Mouse (Mus musculus): ENCODE measurements around the gene Mcm2. TPM values are rescaled to one million over a fixed set of nuclear protein-coding genes. Genes with fewer than 3 reads are reported as not detected.

The Mcm2 gene
- polyA plus RNA-seq (2016; fragmentation: Nextera tagmentation; extraction: Ambion mirVana): 240 and 243 TPM in 2 replicates

DNA sequence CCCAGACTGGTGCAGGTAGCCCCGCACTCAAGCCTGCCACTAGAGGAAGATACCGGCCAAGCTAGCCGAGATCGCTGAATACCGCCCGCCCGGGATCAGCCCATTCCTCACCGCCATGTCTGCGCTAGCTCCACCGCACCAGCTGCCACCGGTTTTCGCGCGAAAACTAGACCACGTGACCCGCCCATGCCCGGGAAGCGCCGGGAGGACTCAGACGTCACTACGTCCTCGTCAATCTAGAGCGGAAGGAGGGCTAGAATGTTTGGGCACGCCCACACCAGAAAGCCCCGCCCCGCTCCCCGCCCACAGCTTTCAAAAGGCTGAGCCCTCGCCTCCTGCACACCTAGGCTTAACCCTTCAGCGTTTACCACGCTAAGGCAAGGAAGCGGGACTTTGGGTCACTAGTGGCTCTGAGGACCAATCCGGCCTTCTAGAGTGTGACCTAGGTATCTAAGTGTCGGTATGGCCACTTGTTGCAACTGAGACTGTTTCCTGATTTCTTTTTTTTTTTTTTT is at the start of gene Mcm2:
TSS of gene Mcm2 (minus strand) at position 247 of the 515 bp plus-strand sequence.
- H3K27me3 ChIP-seq (replicated peaks): no peaks in the 10 kb centered on the region
- under 1% methylated on average over 33 of the region's 33 CpGs for WGBS (ENCODE audit: insufficient replicate concordance)
- peak; percentile 81 for ATAC-seq

DNA sequence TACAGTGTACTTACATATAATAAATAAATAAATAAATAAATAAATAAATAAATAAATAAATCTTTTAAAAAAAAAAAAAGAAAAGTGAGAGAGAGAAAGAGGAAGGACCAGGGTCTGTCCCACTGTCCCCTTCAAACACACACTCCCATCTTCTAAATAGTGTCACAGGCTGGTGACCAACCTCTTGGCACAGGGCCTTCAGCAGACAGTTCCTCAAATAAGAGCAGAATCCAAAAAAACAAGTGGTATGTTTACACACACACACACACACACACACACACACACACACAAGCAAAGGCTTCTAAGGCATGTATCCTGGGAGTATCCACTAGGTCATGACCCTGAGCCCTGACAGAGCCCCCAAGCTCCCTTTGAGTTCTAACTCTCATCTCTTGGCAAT is 49.2 kb upstream of the Mcm2 start:
- Histone ChIP-seq H3K27me3 (replicated peaks) (no peaks in the 10 kb centered on the region), H3K36me3 (no peaks in the 10 kb centered on the region), H3K4me2 (no peak overlapping the region), H3K4me1 (no peaks in the 10 kb centered on the region), H3K9me3 (replicated peaks) (no peaks in the 10 kb centered on the region), H3K9ac (no peak overlapping the region), H3K27ac (no peak overlapping the region), H3K4me3 (no peak overlapping the region)
- ATAC-seq: no peak

More for the DNA sequence above, at the start of gene Mcm2:
- peaks cover 73% of the 10 kb centered on the region for H3K4me1 ChIP-seq
- peak within 1 kb of the TSS; percentile 85 for H3K4me3 ChIP-seq
- no peaks in the 10 kb centered on the region for H3K9me3 ChIP-seq (replicated peaks)
- peaks cover 39% of the 10 kb centered on the region for H3K36me3 ChIP-seq
- H3K9ac ChIP-seq: peak within 1 kb of the TSS; percentile 96
- H3K4me2 ChIP-seq: peak within 1 kb of the TSS; percentile 94
- H3K27ac ChIP-seq: peak within 1 kb of the TSS; percentile 86

DNA sequence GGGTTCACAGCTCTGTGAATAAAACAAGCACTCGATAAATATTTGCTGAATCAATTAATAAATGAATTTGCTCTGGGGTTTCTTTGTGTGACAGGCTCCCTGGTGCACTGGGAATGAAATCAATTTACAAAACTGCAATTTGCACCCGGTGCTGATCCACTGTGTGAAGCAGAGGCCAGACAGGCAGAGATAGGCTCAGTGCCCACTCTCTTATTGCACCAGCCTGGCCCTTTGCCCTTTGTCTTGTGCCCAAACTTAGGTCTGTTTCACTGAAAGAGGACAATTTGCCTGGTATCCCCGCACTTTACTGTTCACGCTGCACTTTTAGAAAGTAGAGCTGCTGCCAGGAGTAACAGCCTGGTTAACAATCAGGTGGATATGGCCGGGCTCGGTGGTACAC is 47.9 kb upstream of the Mcm2 start:
- no peaks in the 10 kb centered on the region for H3K36me3 ChIP-seq
- ATAC-seq: no peak
- H3K4me2 ChIP-seq: no peak overlapping the region
- H3K9me3 ChIP-seq (replicated peaks): no peaks in the 10 kb centered on the region
- H3K9ac ChIP-seq: no peak overlapping the region
- no peak overlapping the region for H3K27ac ChIP-seq
- 76% methylated on average over 6 of the region's 6 CpGs for WGBS (ENCODE audit: insufficient replicate concordance)
- H3K4me3 ChIP-seq: no peak overlapping the region
- 0 out of 2 replicates have a peak, but pooled peaks cover 4% of the 10 kb centered on the region for H3K27me3 ChIP-seq (replicated peaks)
- H3K4me1 ChIP-seq: no peaks in the 10 kb centered on the region

DNA sequence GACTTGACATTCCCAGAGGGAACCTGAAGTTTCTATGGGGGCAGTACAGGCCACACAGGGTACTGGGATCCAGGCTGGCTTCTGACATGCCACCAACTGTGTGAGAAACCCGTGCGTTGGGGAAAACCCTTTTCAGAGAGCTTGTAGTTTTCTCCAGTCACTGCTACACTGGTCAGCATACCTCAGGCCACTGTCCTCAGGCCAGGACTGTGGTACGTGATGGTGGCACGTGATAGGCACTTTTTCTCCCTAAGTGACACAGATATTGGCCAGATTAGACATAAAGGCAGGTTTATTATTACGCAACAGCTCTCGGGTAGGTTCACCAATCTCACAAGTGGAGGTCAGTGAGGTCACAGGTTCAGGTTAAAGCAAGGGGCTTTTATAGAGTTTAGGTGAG is 45.1 kb upstream of the Mcm2 start:
- Histone ChIP-seq H3K36me3 (no peaks in the 10 kb centered on the region), H3K27me3 (replicated peaks) (peaks cover 24% of the 10 kb centered on the region; the same call in 1 of the 2 replicates), H3K9me3 (replicated peaks) (no peaks in the 10 kb centered on the region), H3K9ac (no peak overlapping the region), H3K4me2 (no peak overlapping the region), H3K4me3 (no peak overlapping the region), H3K4me1 (no peaks in the 10 kb centered on the region), H3K27ac (no peak overlapping the region)
- whole genome bisulfite sequencing (ENCODE audit: insufficient replicate concordance): 59% methylated on average over 6 of the region's 6 CpGs
- ATAC-seq: no peak

DNA sequence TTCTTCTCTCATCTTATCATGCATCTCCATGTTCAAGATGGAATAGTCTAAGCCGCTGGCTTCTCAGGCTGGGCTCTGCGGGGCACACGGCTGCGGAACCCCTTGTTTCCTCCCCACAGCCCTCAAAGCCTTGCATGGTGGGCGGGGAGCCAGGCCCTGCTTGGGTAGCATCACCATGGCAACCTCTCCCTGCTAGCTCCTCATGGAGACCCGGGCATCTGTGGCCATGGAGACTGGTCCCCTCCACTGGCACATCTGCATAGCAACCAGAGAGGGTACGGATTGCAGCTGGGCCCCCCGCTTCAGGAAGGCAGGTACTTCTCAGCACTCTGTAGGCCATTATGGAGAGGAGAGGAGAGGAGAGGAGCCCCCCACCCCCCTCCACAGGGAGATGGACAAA is 44.0 kb upstream of the Mcm2 start:
- WGBS (ENCODE audit: insufficient replicate concordance): 63% methylated on average over 8 of the region's 8 CpGs
- no peak overlapping the region for H3K27ac ChIP-seq
- no peak for ATAC-seq
- no peaks in the 10 kb centered on the region for H3K4me1 ChIP-seq
- no peak overlapping the region for H3K9ac ChIP-seq
- H3K36me3 ChIP-seq: no peaks in the 10 kb centered on the region
- no peaks in the 10 kb centered on the region for H3K9me3 ChIP-seq (replicated peaks)
- H3K4me3 ChIP-seq: no peak overlapping the region
- peaks cover 25% of the 10 kb centered on the region for H3K27me3 ChIP-seq (replicated peaks)
- no peak overlapping the region for H3K4me2 ChIP-seq

DNA sequence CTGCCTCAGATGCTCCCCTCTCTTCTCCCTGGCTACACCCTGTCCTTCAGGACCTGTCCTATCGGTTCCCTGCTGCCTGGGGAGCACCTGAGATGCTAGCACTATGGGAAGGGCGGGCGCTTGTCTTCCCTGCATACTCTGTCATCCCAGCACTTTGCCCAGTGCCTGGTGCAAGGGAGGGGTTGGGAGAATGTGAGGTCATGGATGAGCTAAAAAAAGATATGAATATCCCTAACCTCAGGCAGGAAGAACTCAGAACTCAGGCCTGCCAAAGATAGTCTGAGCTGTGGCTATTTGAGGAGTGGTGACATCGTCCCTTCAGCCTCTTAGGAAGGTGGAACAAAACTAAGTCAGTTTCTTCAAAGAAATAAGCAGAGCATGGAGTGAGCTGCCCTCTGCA is 43.0 kb upstream of the Mcm2 start:
- no peak for ATAC-seq
- 49% methylated on average over 4 of the region's 4 CpGs for WGBS (ENCODE audit: insufficient replicate concordance)
- peaks cover 35% of the 10 kb centered on the region for H3K27me3 ChIP-seq (replicated peaks)
- H3K4me3 ChIP-seq: no peak overlapping the region
- H3K4me1 ChIP-seq: no peaks in the 10 kb centered on the region
- no peak overlapping the region for H3K27ac ChIP-seq
- no peak overlapping the region for H3K4me2 ChIP-seq
- no peaks in the 10 kb centered on the region for H3K36me3 ChIP-seq
- no peaks in the 10 kb centered on the region for H3K9me3 ChIP-seq (replicated peaks)
- no peak overlapping the region for H3K9ac ChIP-seq

DNA sequence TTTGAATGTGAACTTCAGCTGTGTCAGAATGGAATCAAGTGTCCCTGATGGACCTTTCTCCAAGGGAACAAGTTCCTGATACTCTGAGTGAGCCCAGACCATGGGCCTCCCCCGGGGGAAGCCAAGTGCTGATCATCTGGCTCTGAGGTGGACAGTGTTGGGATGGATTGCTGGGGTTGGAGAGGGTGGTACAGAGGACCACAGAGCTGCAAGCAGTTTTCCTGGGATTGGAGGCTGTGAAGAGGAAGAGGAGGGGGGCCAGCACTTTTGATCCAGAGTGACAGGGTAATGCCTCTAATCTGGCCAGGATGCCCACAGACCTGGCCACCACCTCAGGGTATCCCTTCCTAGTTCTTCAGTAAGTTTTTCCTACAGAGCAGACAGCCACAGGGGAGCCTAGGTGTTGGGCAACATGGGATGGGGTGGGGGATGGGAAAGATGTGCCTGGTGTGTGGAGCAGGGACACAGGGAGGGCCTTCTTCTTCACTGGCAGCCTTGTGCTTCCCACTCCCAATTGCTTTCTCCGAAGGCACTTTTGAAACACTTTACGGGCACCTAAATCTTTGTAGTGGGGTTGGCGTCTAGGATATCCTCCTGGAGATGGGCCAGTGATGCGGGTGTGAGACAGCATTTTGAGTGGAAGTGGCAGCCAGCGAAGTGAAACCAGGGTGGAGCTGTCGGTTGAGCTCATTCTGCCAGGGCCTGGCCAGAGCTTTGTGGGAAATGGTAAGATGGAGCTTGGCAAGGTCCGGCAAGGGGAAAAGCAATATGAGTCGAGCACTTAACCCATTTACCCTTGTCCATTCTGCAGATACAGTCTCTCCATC is 41.7 kb upstream of the Mcm2 start:
- WGBS (ENCODE audit: insufficient replicate concordance): 63% methylated on average over 9 of the region's 9 CpGs
- Histone ChIP-seq H3K36me3 (no peaks in the 10 kb centered on the region), H3K4me1 (no peaks in the 10 kb centered on the region), H3K9me3 (replicated peaks) (no peaks in the 10 kb centered on the region), H3K9ac (no peak overlapping the region), H3K27ac (no peak overlapping the region), H3K27me3 (replicated peaks) (peaks cover 43% of the 10 kb centered on the region), H3K4me2 (no peak overlapping the region), H3K4me3 (no peak overlapping the region)
- ATAC-seq: no peak

DNA sequence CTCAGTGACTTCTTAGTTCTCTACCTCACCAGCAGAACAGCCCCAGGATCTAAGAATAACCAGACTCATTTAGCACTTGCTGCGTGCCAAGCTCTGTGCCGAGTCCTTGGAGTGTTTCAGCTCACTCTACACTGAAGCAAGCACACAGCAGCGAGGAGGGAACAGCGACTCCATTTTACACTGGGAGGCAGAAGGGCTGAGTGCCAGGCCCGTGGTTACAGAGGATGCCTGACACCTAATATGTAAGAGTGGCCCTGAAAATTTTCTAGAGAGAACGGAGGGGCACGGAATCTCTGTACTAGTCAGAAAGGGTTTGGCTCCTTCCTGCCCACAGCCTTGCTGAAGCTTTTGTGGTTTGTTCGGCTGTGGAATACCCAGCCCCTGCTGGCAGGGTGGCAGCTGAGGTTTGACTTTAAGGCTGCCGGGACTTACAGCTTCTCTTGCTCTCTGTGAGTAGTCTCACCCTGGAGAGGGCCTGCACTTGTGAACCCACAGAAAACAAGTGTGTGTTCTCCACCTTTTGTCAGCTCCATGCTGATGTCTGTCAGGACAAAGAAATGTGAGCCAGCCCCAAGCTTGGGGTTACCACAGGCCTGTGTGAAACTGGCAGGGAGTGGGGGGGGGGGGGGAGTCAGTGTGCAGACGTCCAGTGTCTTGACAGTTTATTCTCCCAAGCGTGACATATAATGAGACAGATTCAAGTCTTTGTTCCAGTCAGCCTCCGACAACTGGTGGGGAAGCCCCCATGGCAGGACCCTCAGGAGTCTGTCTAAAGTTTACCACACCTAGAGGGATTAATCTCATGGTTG is 40.9 kb upstream of the Mcm2 start:
- peaks cover 50% of the 10 kb centered on the region for H3K27me3 ChIP-seq (replicated peaks)
- 51% methylated on average over 12 of the region's 12 CpGs for WGBS (ENCODE audit: insufficient replicate concordance)
- no peak for ATAC-seq
- no peak overlapping the region for H3K4me2 ChIP-seq
- H3K4me3 ChIP-seq: no peak overlapping the region
- H3K4me1 ChIP-seq: no peaks in the 10 kb centered on the region
- H3K9me3 ChIP-seq (replicated peaks): no peaks in the 10 kb centered on the region
- no peak overlapping the region for H3K27ac ChIP-seq
- H3K36me3 ChIP-seq: no peaks in the 10 kb centered on the region
- no peak overlapping the region for H3K9ac ChIP-seq

DNA sequence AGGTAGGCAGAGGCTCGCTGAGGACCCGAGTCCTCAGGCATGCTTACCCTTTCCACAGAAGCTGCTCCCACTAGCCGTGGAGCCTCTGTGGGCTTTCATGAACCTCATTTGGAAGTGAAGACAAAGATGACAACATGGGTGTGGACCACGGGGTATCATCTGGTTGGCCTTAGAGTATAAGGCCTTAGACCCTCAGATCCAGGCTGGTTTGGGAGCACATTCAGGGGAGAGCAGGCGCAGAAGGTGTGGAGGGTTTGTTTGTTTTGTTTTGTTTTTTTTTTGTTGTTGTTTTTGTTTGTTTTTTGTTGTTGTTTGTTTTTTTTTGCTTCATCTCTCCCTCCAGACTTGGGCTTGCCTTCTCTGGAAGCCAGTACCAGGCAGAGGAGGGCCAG is 40.1 kb upstream of the Mcm2 start:
- 35% methylated on average over 5 of the region's 5 CpGs for WGBS (ENCODE audit: insufficient replicate concordance)
- Histone ChIP-seq H3K27me3 (replicated peaks) (peaks cover 58% of the 10 kb centered on the region), H3K9ac (no peak overlapping the region), H3K9me3 (replicated peaks) (no peaks in the 10 kb centered on the region), H3K36me3 (no peaks in the 10 kb centered on the region), H3K4me3 (no peak overlapping the region), H3K4me1 (no peaks in the 10 kb centered on the region), H3K4me2 (no peak overlapping the region), H3K27ac (no peak overlapping the region)
- no peak for ATAC-seq

DNA sequence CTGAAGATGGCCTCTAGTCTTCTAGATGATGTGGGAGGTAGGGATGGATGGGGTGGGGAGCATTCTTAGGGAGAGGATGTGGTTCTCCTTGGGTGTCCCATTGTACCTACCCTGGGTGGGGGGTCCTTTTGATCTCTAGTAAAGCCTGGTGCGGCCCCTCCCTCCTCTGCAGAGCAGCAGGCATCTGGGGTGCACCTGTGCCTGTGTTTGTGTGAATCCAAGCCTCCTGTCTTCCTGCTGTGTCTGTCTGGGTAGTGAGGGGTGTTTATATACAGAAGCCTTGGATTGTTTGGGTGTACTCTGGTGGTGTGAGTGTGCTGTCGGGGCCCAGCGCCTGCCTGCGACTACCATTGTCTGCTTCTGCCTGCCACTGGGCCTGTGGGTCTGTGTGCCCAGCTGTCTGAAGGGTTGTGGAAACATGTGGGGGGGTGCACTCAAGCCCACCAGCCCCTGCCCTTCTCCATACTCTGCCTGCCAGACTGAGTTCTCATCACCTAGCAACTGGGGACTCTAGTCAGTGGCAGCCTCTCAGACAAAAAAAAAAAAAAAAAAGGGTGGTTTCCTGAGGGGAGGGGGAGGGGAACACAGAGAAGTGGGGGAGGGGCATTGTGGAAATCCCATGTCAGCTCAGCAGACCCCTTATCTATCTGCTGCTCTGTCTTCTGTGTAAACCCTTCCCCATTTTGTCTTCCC is 39.5 kb upstream of the Mcm2 start:
- Histone ChIP-seq H3K4me2 (no peak overlapping the region), H3K27me3 (replicated peaks) (peaks cover 59% of the 10 kb centered on the region), H3K4me3 (no peak overlapping the region), H3K27ac (no peak overlapping the region), H3K36me3 (no peaks in the 10 kb centered on the region), H3K9ac (no peak overlapping the region), H3K9me3 (replicated peaks) (no peaks in the 10 kb centered on the region), H3K4me1 (no peaks in the 10 kb centered on the region)
- WGBS (ENCODE audit: insufficient replicate concordance): 54% methylated on average over 4 of the region's 4 CpGs
- ATAC-seq: peak; percentile 30; the same call in 1 of the 2 replicates

DNA sequence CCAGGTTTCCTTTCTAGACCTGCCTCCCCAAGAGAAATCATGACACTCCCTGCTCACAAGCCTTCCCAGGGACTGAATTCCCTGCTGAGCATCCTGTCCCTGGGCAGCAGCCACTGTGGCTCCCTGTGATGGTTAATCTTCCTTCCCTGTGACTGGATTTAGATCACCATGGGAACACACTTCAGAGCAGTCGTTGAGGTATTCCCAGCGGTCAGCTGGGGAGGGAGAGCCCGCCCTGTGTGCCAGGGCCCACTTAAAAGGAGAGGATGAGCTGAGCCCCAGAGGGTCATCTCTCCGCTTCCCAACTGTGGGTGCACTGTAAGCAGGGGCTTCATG is 38.6 kb upstream of the Mcm2 start:
- no peaks in the 10 kb centered on the region for H3K9me3 ChIP-seq (replicated peaks)
- peaks cover 59% of the 10 kb centered on the region for H3K27me3 ChIP-seq (replicated peaks)
- H3K4me2 ChIP-seq: no peak overlapping the region
- H3K9ac ChIP-seq: no peak overlapping the region
- H3K27ac ChIP-seq: no peak overlapping the region
- H3K4me3 ChIP-seq: no peak overlapping the region
- 49% methylated on average over 4 of the region's 4 CpGs for WGBS (ENCODE audit: insufficient replicate concordance)
- no peaks in the 10 kb centered on the region for H3K4me1 ChIP-seq
- ATAC-seq: no peak
- no peaks in the 10 kb centered on the region for H3K36me3 ChIP-seq
